Mouse (Mus musculus): ENCODE measurements around the gene Ndufa13.

The Ndufa13 gene

GRCm38 (mm10) chr8:69906260-69906659 is 3.9 kb upstream of the Ndufa13 start:
- DNase-seq = no peak

DNA sequence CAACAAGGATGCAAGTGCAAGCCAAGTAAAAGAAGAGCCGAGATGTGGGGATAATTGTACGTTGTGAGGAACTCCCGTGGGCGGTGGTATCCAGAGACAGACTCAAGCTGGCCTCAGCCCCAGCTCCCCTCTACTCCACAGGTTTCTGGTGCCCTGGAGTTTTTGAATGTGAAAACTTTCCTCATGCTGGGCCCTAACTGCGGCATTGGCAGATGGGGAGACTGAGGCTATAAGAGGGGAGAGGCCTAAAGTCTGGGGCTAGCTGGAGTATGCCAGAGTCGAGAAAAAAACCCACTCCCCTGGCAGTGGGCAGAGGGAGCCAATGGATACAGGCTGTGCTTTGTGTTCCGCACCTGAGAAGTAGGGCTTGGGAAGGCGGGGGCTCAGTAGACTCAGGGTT is 1.7 kb upstream of the Ndufa13 start:
- peak in 1 of 2 experiments; percentile 3 for DNase-seq

- DNase-seq = peak; percentile 99
Observed at GRCm38 (mm10) chr8:69903063-69903542, 745 bp upstream of the Ndufa13 start.

- peak; percentile 96 to 98 for DNase-seq
Observed at GRCm38 (mm10) chr8:69901484-69902162, 735 bp downstream of the Ndufa13 start.

- peak in 1 of 2 experiments; percentile 17 for DNase-seq
Observed at GRCm38 (mm10) chr8:69900895-69901451, 1.4 kb downstream of the Ndufa13 start.

DNA sequence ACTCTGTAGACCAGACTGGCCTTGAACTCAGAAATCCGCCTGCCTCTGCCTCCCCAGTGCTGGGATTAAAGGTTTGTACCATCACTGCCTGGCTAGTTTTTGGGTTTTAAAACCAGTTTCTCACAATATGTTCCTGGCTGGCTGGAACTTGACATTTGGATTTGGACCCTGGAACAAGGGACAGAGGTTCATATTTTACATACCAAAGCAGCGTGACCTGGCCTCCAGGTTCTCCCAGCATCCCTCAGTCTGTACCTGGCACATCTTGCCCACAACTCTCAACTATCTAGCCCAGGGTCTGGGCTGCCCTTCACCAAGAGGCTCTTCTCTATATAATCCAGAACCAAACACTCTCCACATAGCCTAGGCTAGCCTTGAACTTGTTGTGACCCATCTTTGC is 2.5 kb downstream of the Ndufa13 start:
- DNase-seq = no peak

GRCm38 (mm10) chr8:69897857-69898256 is 4.5 kb downstream of the Ndufa13 start:
- DNase-seq = peak in 1 of 2 experiments; percentile 2

DNA sequence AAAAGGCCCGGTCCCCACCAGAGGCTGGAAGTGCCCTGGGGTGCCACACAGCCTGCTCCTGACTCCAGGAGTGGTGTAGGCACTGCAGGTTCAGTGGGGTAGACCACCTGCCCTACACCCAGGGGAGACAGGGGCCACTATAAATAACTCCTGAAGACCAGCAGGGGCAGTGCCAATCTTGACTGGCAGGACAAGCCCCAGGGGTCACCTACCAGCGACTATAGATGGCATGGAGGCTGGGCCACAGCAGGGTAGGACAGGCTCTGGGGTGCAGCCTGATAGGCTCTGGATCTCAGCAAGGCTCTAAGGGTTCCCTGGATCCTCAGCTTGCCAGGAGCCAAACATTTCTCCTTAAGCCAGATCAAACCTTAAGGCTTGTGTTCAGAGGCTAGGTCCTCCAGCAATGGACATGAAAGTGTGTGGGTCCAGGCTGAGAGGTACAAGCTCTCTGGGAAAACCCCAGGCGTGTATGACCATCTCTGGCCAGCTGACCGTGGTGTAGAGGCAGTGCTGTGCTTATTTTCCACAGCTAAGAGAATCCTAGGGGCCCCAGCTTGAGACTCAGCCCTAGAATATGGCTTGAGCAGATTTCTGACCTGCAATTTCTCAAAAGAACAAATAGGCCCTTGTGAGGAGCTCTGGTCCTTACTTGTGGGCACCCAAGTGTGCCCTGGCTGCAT is 6.4 kb downstream of the Ndufa13 start:
- peak in 1 of 2 experiments; percentile 6 for DNase-seq

- DNase-seq = peak in 1 of 2 experiments; percentile 13
Observed at GRCm38 (mm10) chr8:69894836-69895332, 7.5 kb downstream of the Ndufa13 start.

DNA sequence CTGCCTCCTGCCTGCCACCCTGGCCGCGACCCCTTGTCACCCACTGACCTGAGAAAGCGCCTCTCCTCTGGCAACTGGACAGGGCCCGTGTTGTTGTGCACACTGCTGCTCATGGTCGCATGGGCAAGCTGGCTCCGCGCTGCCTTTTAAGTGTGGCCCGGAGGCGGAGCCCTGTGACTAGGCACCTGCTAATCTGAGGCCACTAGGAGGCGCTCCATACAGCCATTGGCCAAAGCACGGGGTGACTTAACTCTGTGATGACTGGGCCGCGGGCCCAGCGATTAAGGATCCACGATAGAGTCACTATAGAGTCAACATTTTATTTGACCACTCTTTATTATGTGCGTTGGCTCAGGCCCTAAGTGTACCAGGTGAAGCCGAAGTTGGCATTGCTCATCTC is 8.5 kb downstream of the Ndufa13 start:
- DNase-seq = peak; percentile 52 to 57

DNA sequence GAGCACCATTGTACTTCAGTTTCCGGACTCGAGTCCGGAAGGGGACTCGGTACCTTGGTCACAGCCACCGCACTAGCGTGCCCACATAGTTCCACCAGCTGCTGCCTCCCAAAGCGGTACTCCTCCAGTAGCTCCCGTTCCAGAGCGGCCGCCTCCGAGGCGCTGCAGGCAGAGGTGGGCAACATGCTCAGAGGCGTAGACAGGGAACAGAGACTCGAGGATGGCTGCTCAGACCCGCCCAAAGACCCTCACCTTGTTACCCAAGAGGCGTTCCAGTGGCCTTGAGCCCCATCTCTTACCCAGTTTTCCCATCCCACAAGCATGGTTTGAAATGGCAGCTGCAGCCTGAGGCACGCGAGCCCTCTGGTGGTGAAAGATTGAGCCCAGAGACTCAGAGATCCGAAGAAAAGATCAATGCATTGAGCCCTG is 11.5 kb downstream of the Ndufa13 start:
- DNase-seq = peak; percentile 52 to 53

GRCm38 (mm10) chr8:69888902-69889301 is 13.5 kb downstream of the Ndufa13 start:
- no peak for DNase-seq

DNA sequence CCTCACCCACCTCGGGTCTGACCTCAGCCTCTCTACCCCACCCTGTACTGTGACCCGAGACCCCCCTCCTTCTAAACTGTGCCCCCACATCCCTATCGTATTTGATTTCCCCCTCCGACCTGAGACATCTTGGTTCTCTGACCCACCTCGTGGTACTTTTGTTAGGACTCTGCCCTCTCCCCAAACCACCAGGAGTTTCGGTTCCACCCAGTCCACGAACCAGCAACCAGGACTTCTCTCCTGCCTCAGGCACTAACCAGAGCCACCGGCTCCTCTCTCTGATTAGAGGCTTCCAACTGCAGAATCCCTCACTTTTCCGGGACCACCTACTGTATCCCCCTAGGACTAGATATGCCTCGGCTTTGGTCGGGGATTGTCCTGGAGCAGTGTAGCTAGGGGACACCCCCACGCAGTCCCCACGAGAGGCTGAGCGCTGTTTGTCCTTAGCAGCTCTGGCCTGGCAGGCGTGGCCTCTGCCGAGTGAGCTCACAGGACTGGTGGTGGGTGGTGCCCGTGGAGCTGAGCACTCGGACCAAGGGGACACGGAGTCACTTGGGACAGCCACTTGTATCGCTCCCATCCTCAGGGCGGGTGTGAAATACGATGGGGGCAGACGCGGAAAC is 14.0 kb downstream of the Ndufa13 start:
- DNase-seq = no peak

GRCm38 (mm10) chr8:69887289-69888243 is 14.8 kb downstream of the Ndufa13 start, which contains the start of gene Cilp2:
Gene Cilp2 (minus strand): TSS chr8:69887687.
- no peak for DNase-seq

- no peak for DNase-seq
Observed at GRCm38 (mm10) chr8:69884141-69884540, 18.2 kb downstream of the Ndufa13 start.

GRCm38 (mm10) chr8:69882833-69883600 is 19.3 kb downstream of the Ndufa13 start:
- no peak for DNase-seq

DNA sequence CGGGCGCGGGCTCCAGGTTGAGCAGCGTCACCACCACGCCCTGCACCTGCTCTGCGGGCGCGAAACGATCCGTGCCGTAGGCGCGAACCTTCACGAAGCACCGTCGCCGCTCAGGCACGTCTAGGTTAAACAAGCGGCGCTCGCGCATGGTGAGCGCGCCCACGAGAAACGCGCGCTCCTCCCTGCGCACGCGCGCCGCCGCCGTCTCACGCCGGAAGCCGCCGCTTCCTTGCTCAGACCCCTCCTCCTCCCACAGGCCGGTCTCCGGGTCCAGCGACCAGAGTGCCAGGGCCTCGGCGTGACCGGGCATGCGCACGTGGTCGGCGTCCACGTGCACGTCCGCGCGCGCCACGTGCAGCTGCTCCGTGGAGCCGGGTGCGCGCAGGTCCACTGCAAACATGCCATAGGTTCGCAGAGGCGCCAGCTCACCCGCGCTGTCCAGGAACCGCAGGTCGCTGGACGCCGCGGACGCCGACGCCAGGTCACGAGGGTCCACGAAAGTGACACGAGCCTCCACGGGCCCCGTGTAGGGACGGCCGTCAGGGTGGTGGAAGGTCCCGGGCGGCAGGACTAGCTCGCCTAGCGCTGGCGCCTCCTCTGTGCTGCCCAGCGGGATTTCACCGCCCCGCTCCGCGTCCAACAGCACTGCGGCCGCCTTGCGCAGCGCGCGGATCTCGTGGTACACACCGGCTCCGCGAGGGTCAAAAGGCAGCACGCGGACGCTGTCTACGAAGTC is 20.2 kb downstream of the Ndufa13 start:
- peak in 1 of 2 experiments; percentile 28 for DNase-seq

DNA sequence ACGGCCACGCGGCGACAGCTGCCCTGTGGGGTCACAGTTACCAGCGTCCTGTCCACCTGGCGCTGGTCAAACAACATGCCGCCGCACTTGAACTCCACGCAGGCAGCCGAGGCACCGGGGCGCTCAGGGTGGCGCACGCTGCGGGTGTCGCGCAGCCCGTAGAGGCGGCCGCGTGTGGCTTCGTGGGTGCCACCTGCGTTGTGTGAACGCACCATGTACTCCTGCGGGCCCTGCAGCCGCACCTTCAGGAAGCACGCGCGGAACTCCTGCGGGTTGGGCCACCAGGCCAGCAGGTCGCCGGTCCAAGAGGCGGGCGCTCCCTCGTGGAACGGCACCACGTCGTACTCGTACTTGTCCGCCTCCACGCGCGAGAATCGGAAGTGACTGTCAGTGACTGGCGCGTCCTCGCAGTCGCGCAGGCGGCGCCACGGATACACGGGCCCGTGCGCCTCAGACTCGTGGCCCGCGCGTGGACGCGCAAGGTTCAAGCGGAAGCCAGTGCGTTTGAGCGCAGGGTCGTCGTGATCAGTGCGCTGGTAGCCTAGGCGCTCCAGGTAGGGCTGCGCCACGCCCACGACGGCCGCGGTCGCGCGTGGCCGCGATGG is 21.0 kb downstream of the Ndufa13 start:
- no peak for DNase-seq

GRCm38 (mm10) chr8:69880841-69881240 is 21.5 kb downstream of the Ndufa13 start:
- DNase-seq = no peak

GRCm38 (mm10) chr8:69879678-69880077 is 22.7 kb downstream of the Ndufa13 start:
- no peak for DNase-seq

Measured in cerebellum, postnatal 36 days (tissue).